Mouse (Mus musculus): ENCODE measurements at regions not wholly inside any gene's neighbourhood (a gene's known extent, or its start where the extent isn't known, plus 50 kb on each side); places are given as distances from the start of the nearest gene placed in this dataset.

- no peaks in the 10 kb centered on the region for H3K9me3 ChIP-seq (ENCODE audit: control insufficient read depth, low read length)
- no peak overlapping the region for H3K27ac ChIP-seq (replicated peaks; ENCODE audit: low read depth, low read length)
- no peak overlapping the region for H3K9ac ChIP-seq (ENCODE audit: low read depth, low read length, severe bottlenecking)
- 75% methylated on average over 2 of the region's 2 CpGs for WGBS
- TF ChIP-seq POLR2A (IDR thresholded peaks at IDR 0.05; ENCODE audit: borderline replicate concordance, extremely low read depth, insufficient read depth, insufficient read length): no peak
- H3K4me3 ChIP-seq (replicated peaks; ENCODE audit: low read length): no peak overlapping the region
- H3K4me1 ChIP-seq (ENCODE audit: control insufficient read depth, insufficient read depth, low read length): no peaks in the 10 kb centered on the region
- DNase-seq (ENCODE audit: low spot score): no peak
- H3K36me3 ChIP-seq (ENCODE audit: control insufficient read depth, insufficient read depth, low read length): no peaks in the 10 kb centered on the region
- H3K27me3 ChIP-seq (ENCODE audit: control insufficient read depth, insufficient read depth, low read length): no peaks in the 10 kb centered on the region
- ATAC-seq (ENCODE audit: low FRiP score, low read depth): no peak
- H3K4me2 ChIP-seq (replicated peaks; ENCODE audit: low read depth, low read length, severe bottlenecking): no peak overlapping the region
These were observed 151.2 kb upstream of the Kcnip4 start for GRCm38 (mm10) chr5:49675885-49676284.

DNA sequence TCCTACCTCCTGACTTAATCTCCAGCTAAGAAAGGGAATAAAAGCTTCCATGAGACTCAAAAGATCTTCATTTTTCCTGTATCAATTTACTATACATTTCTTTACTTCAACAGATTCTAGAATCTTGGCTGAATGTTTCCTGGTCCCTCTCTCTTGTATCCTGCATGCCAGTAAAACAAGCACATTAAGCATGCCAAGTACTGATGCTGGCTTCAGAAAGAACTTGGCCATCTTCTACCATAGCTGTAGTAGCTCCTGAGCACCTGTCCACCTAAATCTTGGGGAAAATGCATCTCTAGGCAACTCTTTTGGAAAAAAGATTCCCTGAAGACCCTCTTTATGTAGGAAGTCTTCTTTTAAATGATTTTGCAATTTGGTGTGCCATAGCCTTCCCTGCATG lies 140.5 kb upstream of the Kcnip4 start:
- no peak overlapping the region for H3K4me2 ChIP-seq (replicated peaks; ENCODE audit: low read depth, low read length, severe bottlenecking)
- no peaks in the 10 kb centered on the region for H3K9me3 ChIP-seq (ENCODE audit: control insufficient read depth, low read length)
- no peaks in the 10 kb centered on the region for H3K36me3 ChIP-seq (ENCODE audit: control insufficient read depth, insufficient read depth, low read length)
- no peak overlapping the region for H3K9ac ChIP-seq (ENCODE audit: low read depth, low read length, severe bottlenecking)
- H3K27ac ChIP-seq (replicated peaks; ENCODE audit: low read depth, low read length): no peak overlapping the region
- DNase-seq (ENCODE audit: low spot score) (no peak), ATAC-seq (ENCODE audit: low FRiP score, low read depth) (no peak)
- no peak overlapping the region for H3K4me3 ChIP-seq (replicated peaks; ENCODE audit: low read length)
- no peaks in the 10 kb centered on the region for H3K27me3 ChIP-seq (ENCODE audit: control insufficient read depth, insufficient read depth, low read length)
- TF ChIP-seq POLR2A (IDR thresholded peaks at IDR 0.05; ENCODE audit: borderline replicate concordance, extremely low read depth, insufficient read depth, insufficient read length): no peak
- H3K4me1 ChIP-seq (ENCODE audit: control insufficient read depth, insufficient read depth, low read length): no peaks in the 10 kb centered on the region

DNA sequence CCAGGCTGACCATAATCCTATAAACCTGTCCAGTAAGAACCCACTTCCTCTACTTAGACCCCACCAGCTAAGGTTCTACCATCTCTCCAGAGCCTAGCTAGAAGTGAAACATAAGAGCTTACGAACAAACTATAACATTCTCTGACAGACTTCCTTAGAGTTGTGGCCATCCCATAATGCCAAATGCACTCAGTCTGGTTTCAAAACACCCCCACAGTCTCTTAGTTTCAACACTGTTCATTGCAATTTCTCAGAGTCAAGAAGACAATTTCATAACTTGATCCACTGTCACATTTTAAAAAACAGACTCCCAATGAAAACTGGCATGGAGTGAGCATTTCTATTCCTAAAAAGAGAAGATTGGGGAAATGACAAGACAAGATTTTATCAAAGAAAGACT lies 139.2 kb upstream of the Kcnip4 start:
- WGBS: 91% methylated on average over 1 of the region's 1 CpGs
- Histone ChIP-seq H3K4me2 (replicated peaks; ENCODE audit: low read depth, low read length, severe bottlenecking) (no peak overlapping the region), H3K36me3 (ENCODE audit: control insufficient read depth, insufficient read depth, low read length) (no peaks in the 10 kb centered on the region), H3K9me3 (ENCODE audit: control insufficient read depth, low read length) (no peaks in the 10 kb centered on the region), H3K9ac (ENCODE audit: low read depth, low read length, severe bottlenecking) (no peak overlapping the region), H3K27me3 (ENCODE audit: control insufficient read depth, insufficient read depth, low read length) (no peaks in the 10 kb centered on the region), H3K4me3 (replicated peaks; ENCODE audit: low read length) (no peak overlapping the region), H3K4me1 (ENCODE audit: control insufficient read depth, insufficient read depth, low read length) (no peaks in the 10 kb centered on the region), H3K27ac (replicated peaks; ENCODE audit: low read depth, low read length) (no peak overlapping the region)
- no peak for TF ChIP-seq POLR2A (IDR thresholded peaks at IDR 0.05; ENCODE audit: borderline replicate concordance, extremely low read depth, insufficient read depth, insufficient read length)
- DNase-seq (ENCODE audit: low spot score) (no peak), ATAC-seq (ENCODE audit: low FRiP score, low read depth) (no peak)

DNA sequence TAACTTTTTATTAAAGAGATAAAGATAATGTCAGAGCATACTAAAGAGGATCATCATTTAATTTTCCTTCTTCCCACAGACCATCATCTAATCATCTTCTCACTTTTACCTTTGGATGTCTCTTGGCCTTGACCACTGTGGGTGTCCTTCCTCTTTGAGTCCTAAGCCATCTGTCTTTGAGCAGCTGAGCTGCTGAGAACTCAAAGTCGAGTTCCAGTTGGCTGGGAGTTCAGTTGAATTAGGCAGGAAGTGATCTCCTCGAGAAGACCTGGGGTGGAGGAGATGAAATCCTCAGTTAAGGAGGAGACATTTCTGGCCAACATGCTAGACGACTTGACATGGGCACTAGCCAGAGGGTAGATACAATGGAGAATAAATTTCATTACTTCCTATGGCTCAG lies 137.4 kb upstream of the Kcnip4 start:
- Histone ChIP-seq H3K27ac (replicated peaks; ENCODE audit: low read depth, low read length) (no peak overlapping the region), H3K4me3 (replicated peaks; ENCODE audit: low read length) (no peak overlapping the region), H3K4me1 (ENCODE audit: control insufficient read depth, insufficient read depth, low read length) (no peaks in the 10 kb centered on the region), H3K4me2 (replicated peaks; ENCODE audit: low read depth, low read length, severe bottlenecking) (no peak overlapping the region), H3K27me3 (ENCODE audit: control insufficient read depth, insufficient read depth, low read length) (no peaks in the 10 kb centered on the region), H3K36me3 (ENCODE audit: control insufficient read depth, insufficient read depth, low read length) (no peaks in the 10 kb centered on the region), H3K9me3 (ENCODE audit: control insufficient read depth, low read length) (no peaks in the 10 kb centered on the region), H3K9ac (ENCODE audit: low read depth, low read length, severe bottlenecking) (no peak overlapping the region)
- WGBS: 59% methylated on average over 3 of the region's 3 CpGs
- ATAC-seq (ENCODE audit: low FRiP score, low read depth) (no peak), DNase-seq (ENCODE audit: low spot score) (no peak)
- no peak for TF ChIP-seq POLR2A (IDR thresholded peaks at IDR 0.05; ENCODE audit: borderline replicate concordance, extremely low read depth, insufficient read depth, insufficient read length)

DNA sequence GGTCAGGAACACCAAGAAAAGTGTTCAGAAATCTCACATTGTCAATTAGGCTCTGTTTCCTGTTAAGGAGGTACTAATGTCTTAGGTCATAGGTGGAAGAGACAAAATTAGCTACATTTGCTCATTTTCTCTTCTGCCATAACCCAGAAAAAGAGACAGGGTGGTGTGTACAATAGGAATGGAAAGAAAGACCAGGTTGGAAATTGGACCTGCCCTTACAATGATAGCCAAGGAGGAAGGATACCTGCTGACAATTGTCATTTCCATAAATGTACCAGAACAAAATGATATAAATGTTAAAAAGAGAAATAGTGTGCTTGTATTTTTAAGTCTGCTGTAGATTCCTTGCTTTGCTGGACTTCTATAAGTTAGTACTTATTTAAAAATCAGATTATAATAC lies 135.9 kb upstream of the Kcnip4 start:
- Histone ChIP-seq H3K4me2 (replicated peaks; ENCODE audit: low read depth, low read length, severe bottlenecking) (no peak overlapping the region), H3K9me3 (ENCODE audit: control insufficient read depth, low read length) (no peaks in the 10 kb centered on the region), H3K36me3 (ENCODE audit: control insufficient read depth, insufficient read depth, low read length) (no peaks in the 10 kb centered on the region), H3K27me3 (ENCODE audit: control insufficient read depth, insufficient read depth, low read length) (no peaks in the 10 kb centered on the region), H3K4me3 (replicated peaks; ENCODE audit: low read length) (no peak overlapping the region), H3K9ac (ENCODE audit: low read depth, low read length, severe bottlenecking) (no peak overlapping the region), H3K4me1 (ENCODE audit: control insufficient read depth, insufficient read depth, low read length) (no peaks in the 10 kb centered on the region), H3K27ac (replicated peaks; ENCODE audit: low read depth, low read length) (no peak overlapping the region)
- DNase-seq (ENCODE audit: low spot score): no peak
- no peak for TF ChIP-seq POLR2A (IDR thresholded peaks at IDR 0.05; ENCODE audit: borderline replicate concordance, extremely low read depth, insufficient read depth, insufficient read length)
- no peak for ATAC-seq (ENCODE audit: low FRiP score, low read depth)

GRCm38 (mm10) chr5:49650953-49651352 lies 126.2 kb upstream of the Kcnip4 start:
- Histone ChIP-seq H3K4me1 (ENCODE audit: control insufficient read depth, insufficient read depth, low read length) (no peaks in the 10 kb centered on the region), H3K27ac (replicated peaks; ENCODE audit: low read depth, low read length) (no peak overlapping the region), H3K36me3 (ENCODE audit: control insufficient read depth, insufficient read depth, low read length) (no peaks in the 10 kb centered on the region), H3K4me2 (replicated peaks; ENCODE audit: low read depth, low read length, severe bottlenecking) (no peak overlapping the region), H3K9ac (ENCODE audit: low read depth, low read length, severe bottlenecking) (no peak overlapping the region), H3K4me3 (replicated peaks; ENCODE audit: low read length) (no peak overlapping the region), H3K27me3 (ENCODE audit: control insufficient read depth, insufficient read depth, low read length) (no peaks in the 10 kb centered on the region), H3K9me3 (ENCODE audit: control insufficient read depth, low read length) (no peaks in the 10 kb centered on the region)
- ATAC-seq (ENCODE audit: low FRiP score, low read depth): no peak
- WGBS: 85% methylated on average over 5 of the region's 5 CpGs
- TF ChIP-seq POLR2A (IDR thresholded peaks at IDR 0.05; ENCODE audit: borderline replicate concordance, extremely low read depth, insufficient read depth, insufficient read length): no peak
- DNase-seq (ENCODE audit: low spot score): no peak

Measured in limb, embryonic 14.5 days (tissue).